Mouse (Mus musculus): Measurements from ENCODE around the gene Atp2c1. TPM values are rescaled to one million over a fixed set of nuclear protein-coding genes. Genes with fewer than 3 reads are reported as not detected.

The Atp2c1 gene
- polyA plus RNA-seq, 1 experiment: 111 TPM

DNA sequence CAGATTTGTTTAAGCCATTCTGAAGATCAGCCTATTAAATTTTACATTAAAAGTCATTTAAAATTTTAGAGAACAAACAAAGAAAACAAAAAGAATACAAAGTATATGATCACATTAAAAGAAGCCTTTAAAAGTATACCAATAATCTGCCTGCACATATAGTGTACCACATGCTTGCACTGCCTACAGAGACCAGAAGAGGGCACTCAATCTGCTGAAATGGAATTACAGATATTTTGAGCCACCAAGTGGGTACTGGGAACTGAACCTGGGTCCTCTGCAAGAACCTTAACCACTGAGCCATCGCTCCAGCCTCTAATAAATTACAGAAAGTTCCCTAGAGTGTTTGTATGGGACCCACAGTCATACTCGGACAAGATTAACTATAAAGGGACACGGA, 59.3 kb downstream of the Atp2c1 start:
- no peak overlapping the region for H3K27ac ChIP-seq (ENCODE audit: insufficient read depth, low read length)
- no peak for TF ChIP-seq CTCF (IDR thresholded peaks at IDR 0.05; ENCODE audit: borderline replicate concordance, insufficient read depth, low read length)
- TF ChIP-seq POLR2A (IDR thresholded peaks at IDR 0.05; ENCODE audit: low read depth, low read length): no peak
- H3K4me3 ChIP-seq (ENCODE audit: insufficient read depth, low read length): no peak overlapping the region
- H3K4me1 ChIP-seq (ENCODE audit: control insufficient read depth, insufficient read depth, low read length): no peaks in the 10 kb centered on the region

DNA sequence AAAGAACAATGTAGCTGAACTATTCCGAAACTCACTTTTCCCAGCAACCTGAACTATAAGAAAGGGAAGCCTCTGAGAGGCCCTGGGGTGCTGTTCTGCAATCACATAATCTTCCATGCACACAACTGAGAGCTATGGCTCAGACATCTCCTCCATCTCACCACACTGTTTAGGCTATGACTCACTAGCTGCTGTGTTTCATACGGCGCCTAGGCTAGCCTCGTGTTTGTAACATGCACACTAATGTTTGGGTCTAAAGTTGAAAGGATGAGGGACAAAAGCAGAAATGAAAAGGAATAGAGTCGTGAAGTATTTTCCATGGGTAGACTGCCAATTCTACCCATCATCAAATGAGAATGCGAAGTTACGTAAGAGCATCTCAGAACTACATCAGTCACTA, 65.6 kb downstream of the Atp2c1 start:
- Histone ChIP-seq H3K27ac (ENCODE audit: insufficient read depth, low read length) (peak overlapping the region; percentile 62; the same call in 1 of the 2 replicates), H3K4me1 (ENCODE audit: control insufficient read depth, insufficient read depth, low read length) (peaks cover 5% of the 10 kb centered on the region), H3K4me3 (ENCODE audit: insufficient read depth, low read length) (no peak overlapping the region)
- TF ChIP-seq POLR2A (IDR thresholded peaks at IDR 0.05; ENCODE audit: low read depth, low read length): no peak
- TF ChIP-seq CTCF (IDR thresholded peaks at IDR 0.05; ENCODE audit: borderline replicate concordance, insufficient read depth, low read length): no peak

DNA sequence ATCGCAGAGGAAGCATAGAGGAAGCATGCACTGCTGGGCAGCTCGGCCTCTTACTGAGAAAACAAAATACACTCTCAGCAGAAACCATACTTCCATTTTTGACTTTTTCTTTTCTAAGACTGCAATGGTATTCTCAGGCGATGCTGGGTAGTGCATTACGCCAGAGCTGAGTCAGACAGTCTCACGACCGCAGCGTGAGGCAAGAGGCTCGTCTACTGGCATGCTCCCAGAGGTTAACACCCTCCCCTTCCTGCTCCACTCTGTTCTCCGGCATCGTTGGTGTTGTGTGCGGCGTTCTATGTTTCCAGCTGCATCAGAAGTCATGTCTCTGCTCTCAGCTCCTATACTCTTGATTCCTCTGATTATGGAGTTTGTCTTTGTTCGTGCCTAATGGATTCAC, 68.1 kb downstream of the Atp2c1 start:
- Histone ChIP-seq H3K4me3 (ENCODE audit: insufficient read depth, low read length) (no peak overlapping the region), H3K4me1 (ENCODE audit: control insufficient read depth, insufficient read depth, low read length) (peaks cover 5% of the 10 kb centered on the region), H3K27ac (ENCODE audit: insufficient read depth, low read length) (peak overlapping the region; percentile 34; the same call in 1 of the 2 replicates)
- no peak for TF ChIP-seq POLR2A (IDR thresholded peaks at IDR 0.05; ENCODE audit: low read depth, low read length)
- no peak for TF ChIP-seq CTCF (IDR thresholded peaks at IDR 0.05; ENCODE audit: borderline replicate concordance, insufficient read depth, low read length)

DNA sequence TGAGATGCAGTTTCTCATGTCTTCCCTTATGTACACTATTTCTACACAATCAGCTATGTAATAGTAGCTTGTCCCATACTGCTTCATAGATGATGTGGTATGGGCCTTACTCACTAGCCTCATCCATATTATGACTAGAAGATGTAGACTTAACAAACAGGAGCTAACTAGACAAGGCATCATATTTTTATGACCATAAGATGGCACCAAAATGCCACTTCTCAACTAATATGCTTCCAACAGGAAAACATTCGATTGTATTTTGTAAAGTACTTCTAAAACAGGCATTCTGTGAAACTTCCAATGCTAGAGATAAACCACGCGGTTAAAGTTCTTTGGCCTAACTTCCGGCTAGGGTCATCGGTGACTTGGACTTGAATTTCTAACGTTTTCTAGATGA, 118.6 kb downstream of the Atp2c1 start:
- H3K4me1 ChIP-seq (ENCODE audit: control insufficient read depth, insufficient read depth, low read length): no peaks in the 10 kb centered on the region
- H3K4me3 ChIP-seq (ENCODE audit: insufficient read depth, low read length): no peak overlapping the region
- TF ChIP-seq CTCF (IDR thresholded peaks at IDR 0.05; ENCODE audit: borderline replicate concordance, insufficient read depth, low read length) (no peak), POLR2A (IDR thresholded peaks at IDR 0.05; ENCODE audit: low read depth, low read length) (no peak)
- no peak overlapping the region for H3K27ac ChIP-seq (ENCODE audit: insufficient read depth, low read length)

DNA sequence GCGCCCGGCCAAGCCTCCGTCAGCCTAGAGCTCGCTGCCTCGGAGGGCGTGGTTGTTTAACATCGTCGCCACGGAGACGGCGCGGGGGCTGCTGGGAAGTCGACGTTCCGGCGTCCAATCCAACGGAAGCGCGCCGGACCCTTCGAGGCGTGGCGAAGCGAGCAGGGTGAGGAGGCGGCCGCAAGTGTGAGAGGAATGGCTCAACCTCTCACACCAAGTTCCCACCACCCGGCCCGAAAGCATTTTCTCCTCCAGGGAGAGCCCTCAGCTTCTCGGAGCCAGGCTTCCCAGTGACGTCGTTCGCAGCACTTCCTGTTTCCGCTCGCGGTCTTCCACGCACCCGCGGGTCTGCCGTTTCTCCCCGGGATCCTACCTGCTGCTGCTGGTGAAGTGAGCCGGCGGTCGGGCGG, 131.9 kb downstream of the Atp2c1 start, which contains the start of the genes Aste1 and Nek11:
Gene Aste1 (plus strand): TSS at position 175 of the 410 bp plus-strand sequence.
Gene Nek11 (minus strand): TSS at position 307 of the 410 bp plus-strand sequence.
- Histone ChIP-seq H3K27ac (ENCODE audit: insufficient read depth, low read length) (peak within 1 kb of the TSS; percentile 91), H3K4me3 (ENCODE audit: insufficient read depth, low read length) (peak within 1 kb of the TSS; percentile 85), H3K4me1 (ENCODE audit: control insufficient read depth, insufficient read depth, low read length) (peaks cover 7% of the 10 kb centered on the region)
- TF ChIP-seq POLR2A (IDR thresholded peaks at IDR 0.05; ENCODE audit: low read depth, low read length) (peak; percentile 66), CTCF (IDR thresholded peaks at IDR 0.05; ENCODE audit: borderline replicate concordance, insufficient read depth, low read length) (no peak)

DNA sequence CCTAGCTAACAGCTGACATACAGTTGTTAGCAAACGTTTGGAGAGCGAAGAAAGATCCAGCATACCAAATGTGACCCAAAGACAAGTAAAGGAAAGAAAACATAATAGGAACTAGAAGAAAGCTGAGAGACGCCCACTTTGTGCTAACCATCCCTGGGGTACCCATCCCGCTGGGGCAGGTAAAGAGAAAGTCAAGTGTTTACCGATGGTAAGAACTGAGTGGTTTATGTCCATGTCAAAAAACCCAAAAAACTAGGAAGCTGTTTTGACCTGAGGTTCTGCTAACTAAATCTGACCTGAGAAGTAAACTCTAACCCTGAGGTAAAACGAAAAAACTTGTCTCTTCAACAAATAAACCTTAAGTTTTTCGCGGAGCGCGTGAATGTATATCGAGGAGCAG, 132.4 kb downstream of the Atp2c1 start:
- Histone ChIP-seq H3K4me1 (ENCODE audit: control insufficient read depth, insufficient read depth, low read length) (peaks cover 7% of the 10 kb centered on the region), H3K27ac (ENCODE audit: insufficient read depth, low read length) (no peak overlapping the region), H3K4me3 (ENCODE audit: insufficient read depth, low read length) (peak overlapping the region; percentile 85)
- no peak for TF ChIP-seq CTCF (IDR thresholded peaks at IDR 0.05; ENCODE audit: borderline replicate concordance, insufficient read depth, low read length)
- TF ChIP-seq POLR2A (IDR thresholded peaks at IDR 0.05; ENCODE audit: low read depth, low read length): no peak

DNA sequence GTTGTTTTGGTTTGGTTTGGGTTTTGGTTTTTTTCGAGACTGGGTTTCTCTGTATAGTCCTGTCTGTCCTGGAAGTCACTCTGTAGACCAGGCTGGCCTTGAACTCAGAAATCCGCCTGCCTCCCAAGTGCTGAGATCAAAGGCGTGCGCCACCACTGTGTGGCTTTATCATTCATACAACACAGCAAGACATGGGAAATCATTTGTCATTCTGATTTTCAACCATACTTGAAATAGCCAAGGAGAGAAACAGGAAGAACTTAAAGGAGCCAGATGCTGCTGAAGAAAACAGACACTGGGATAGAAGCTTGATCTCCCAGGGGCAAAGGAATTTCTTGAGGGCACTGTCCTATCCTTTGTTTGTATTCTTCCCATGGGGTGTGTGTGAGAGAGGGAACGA, 136.5 kb downstream of the Atp2c1 start:
- Histone ChIP-seq H3K27ac (ENCODE audit: insufficient read depth, low read length) (no peak overlapping the region), H3K4me1 (ENCODE audit: control insufficient read depth, insufficient read depth, low read length) (no peaks in the 10 kb centered on the region), H3K4me3 (ENCODE audit: insufficient read depth, low read length) (no peak overlapping the region)
- TF ChIP-seq POLR2A (IDR thresholded peaks at IDR 0.05; ENCODE audit: low read depth, low read length): no peak
- TF ChIP-seq CTCF (IDR thresholded peaks at IDR 0.05; ENCODE audit: borderline replicate concordance, insufficient read depth, low read length): no peak

DNA sequence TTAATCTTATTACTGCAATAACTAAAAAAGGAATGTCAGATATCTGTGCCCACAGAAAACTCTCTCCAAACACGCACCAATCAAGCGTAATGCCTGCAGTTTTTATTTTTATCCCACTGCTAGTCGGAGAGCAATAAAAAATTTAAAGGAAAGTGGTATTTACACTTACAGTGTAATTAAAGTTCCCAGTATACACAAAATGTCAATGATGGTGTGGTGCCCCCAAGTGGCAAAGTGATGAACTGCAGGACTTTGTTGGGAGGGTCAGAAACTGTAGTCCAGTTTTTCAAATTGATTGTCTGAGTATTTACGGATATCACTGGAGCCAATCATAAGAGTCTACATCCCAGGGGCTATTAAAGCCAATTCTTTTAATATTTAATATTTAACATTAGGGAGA, 137.8 kb downstream of the Atp2c1 start:
- H3K4me1 ChIP-seq (ENCODE audit: control insufficient read depth, insufficient read depth, low read length): no peaks in the 10 kb centered on the region
- 0 out of 2 replicates have a peak, but pooled peaks have one; percentile 11 for TF ChIP-seq CTCF (IDR thresholded peaks at IDR 0.05; ENCODE audit: borderline replicate concordance, insufficient read depth, low read length)
- TF ChIP-seq POLR2A (IDR thresholded peaks at IDR 0.05; ENCODE audit: low read depth, low read length): no peak
- no peak overlapping the region for H3K27ac ChIP-seq (ENCODE audit: insufficient read depth, low read length)
- no peak overlapping the region for H3K4me3 ChIP-seq (ENCODE audit: insufficient read depth, low read length)

DNA sequence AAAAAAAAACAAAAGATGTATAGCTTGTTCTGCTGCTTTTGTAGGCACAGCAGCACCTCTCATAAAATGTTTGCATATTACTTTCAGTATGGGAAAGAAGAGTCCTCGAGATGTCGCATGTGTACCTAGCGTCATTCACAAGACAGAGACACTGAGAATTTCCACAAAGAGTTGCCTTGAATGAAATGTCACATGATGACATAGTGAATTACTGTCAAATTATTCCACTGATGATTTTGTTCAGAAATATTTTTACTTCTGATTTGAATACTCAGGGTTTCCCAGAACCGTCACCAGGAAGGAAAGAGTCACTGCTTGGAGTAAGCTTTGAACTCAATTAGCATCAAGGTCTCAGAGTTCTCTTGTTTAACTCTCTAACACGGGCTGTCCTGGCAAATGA, 139.7 kb downstream of the Atp2c1 start:
- no peaks in the 10 kb centered on the region for H3K4me1 ChIP-seq (ENCODE audit: control insufficient read depth, insufficient read depth, low read length)
- TF ChIP-seq CTCF (IDR thresholded peaks at IDR 0.05; ENCODE audit: borderline replicate concordance, insufficient read depth, low read length) (no peak), POLR2A (IDR thresholded peaks at IDR 0.05; ENCODE audit: low read depth, low read length) (no peak)
- H3K27ac ChIP-seq (ENCODE audit: insufficient read depth, low read length): no peak overlapping the region
- no peak overlapping the region for H3K4me3 ChIP-seq (ENCODE audit: insufficient read depth, low read length)

DNA sequence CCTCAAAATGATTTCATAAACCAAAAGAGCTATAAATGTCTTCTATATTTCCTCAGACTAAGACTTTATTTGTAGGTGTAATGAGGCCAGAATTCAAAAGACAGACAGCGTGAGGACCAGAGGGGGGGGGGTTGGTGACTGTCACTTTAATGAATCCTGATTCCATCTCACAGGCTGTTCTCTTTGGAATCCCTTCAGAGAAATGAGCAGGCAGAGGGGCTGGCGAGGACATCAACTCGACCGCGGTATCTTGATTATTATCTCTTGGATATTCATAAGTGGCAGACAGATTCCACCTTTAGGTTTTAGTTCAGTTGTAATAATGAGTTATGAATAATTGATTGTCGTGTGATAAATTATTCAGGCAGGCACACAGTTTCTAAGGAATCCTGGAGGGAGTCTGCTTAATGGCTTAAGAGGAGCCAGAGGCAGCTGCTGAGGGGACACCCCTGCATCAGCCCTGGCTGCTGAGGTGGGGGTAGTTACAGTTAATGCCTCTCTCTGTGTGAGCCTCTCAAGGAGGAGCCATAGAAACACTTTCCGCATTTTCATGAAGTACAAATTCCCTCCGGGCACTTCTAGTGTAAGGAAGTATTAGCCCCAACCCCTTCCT, 147.5 kb downstream of the Atp2c1 start:
- no peak for TF ChIP-seq POLR2A (IDR thresholded peaks at IDR 0.05; ENCODE audit: low read depth, low read length)
- no peak for TF ChIP-seq CTCF (IDR thresholded peaks at IDR 0.05; ENCODE audit: borderline replicate concordance, insufficient read depth, low read length)
- peaks cover 9% of the 10 kb centered on the region for H3K4me1 ChIP-seq (ENCODE audit: control insufficient read depth, insufficient read depth, low read length)
- no peak overlapping the region for H3K4me3 ChIP-seq (ENCODE audit: insufficient read depth, low read length)
- no peak overlapping the region for H3K27ac ChIP-seq (ENCODE audit: insufficient read depth, low read length)

Measured in embryonic fibroblast, embryonic 13.5 days (primary cell).